ENCODE assay signal across 9 mouse cellular contexts in genomic region chr7:132673931-132674755, GRCm38 (mm10).
A peak's percentile ranks its signal among the peaks of the same experiment; 100 is the strongest.
DNase-seq lines count a peak whose midpoint lies in the region; ATAC-seq and TF ChIP-seq lines count a peak whose summit lies in the region.
"Had no signal": no experiment of that assay in that cellular context is flagged by ENCODE, and none has a peak within 500 bp of the region (broad histone marks: within the 10 kb centered on the region; RNA-seq: fewer than 3 reads in every experiment).

No protein-coding gene starts in this region.

- H3K4me2 ChIP-seq in liver, embryonic 14.5 days (ENCODE audit: low read depth) = no peak overlapping the region
- H3K4me2 ChIP-seq in lung, embryonic 14.5 days = no peak overlapping the region
- H3K4me2 ChIP-seq: hindbrain, embryonic 15.5 days had no signal

- no peaks in the 10 kb centered on the region for H3K9me3 ChIP-seq in liver, embryonic 14.5 days (ENCODE audit: control insufficient read depth, low read length)
- no peaks in the 10 kb centered on the region for H3K9me3 ChIP-seq in lung, embryonic 14.5 days (ENCODE audit: low read depth, low read length)
- H3K9me3 ChIP-seq: hindbrain, embryonic 15.5 days had no signal

- H3K36me3 ChIP-seq in liver, embryonic 14.5 days (replicated peaks; ENCODE audit: control insufficient read depth, insufficient read depth, low read depth) = no peaks in the 10 kb centered on the region
- H3K36me3 ChIP-seq in lung, embryonic 14.5 days (ENCODE audit: insufficient read depth) = no peaks in the 10 kb centered on the region
- H3K36me3 ChIP-seq: hindbrain, embryonic 15.5 days had no signal

- TF ChIP-seq CTCF in liver, embryonic 14.5 days (IDR thresholded peaks at IDR 0.05; ENCODE audit: low read depth) = peak; percentile 35; the same call in 1 of the 2 replicates
- TF ChIP-seq CTCF in lung, embryonic 14.5 days (IDR thresholded peaks at IDR 0.05; ENCODE audit: low read depth) = peak; percentile 52

- ATAC-seq in liver, embryonic 14.5 days (ENCODE audit: insufficient read depth) = no peak
- ATAC-seq in lung, embryonic 14.5 days (ENCODE audit: insufficient read depth) = peak; percentile 62; the same call in 1 of the 2 replicates

- peaks cover 0 to 3% of the 10 kb centered on the region in 2 experiments; a peak in 1 of 4 replicates for H3K4me1 ChIP-seq in liver, embryonic 14.5 days (replicated peaks; ENCODE audit: control insufficient read depth in 2 of 2, insufficient read depth in 2 of 2, low read length in 1 of 2)
- H3K4me1 ChIP-seq in lung, embryonic 14.5 days (ENCODE audit: insufficient read depth) = no peaks in the 10 kb centered on the region

- no peak for DNase-seq in liver, embryonic 14.5 days (ENCODE audit: low read depth in 3 of 3, low spot score in 3 of 3)
- DNase-seq in liver = no peak
- peak; percentile 24 for DNase-seq in embryo, embryonic 9.5 days (ENCODE audit: extremely low spot score)
- DNase-seq in heart, postnatal 14 days = peak; percentile 73 to 82
- DNase-seq in lung, embryonic 14.5 days = peak; percentile 62
- DNase-seq in yolk sac, embryonic 10.5 days (ENCODE audit: low spot score) = no peak
- DNase-seq in thymus, postnatal 36 days = no peak
- no peak for DNase-seq in layer of hippocampus, postnatal 36 days

- intact Hi-C loops in heart, postnatal 14 days (cut with DNase I) = loop anchor here (1.0 to 5.0 kb wide), 3 partner anchors 18 to 138 kb away; partner anchors contain the start of gene Fam53b

- no peak overlapping the region for H3K4me3 ChIP-seq in liver, embryonic 14.5 days (ENCODE audit: insufficient read depth in 1 of 2, low read depth in 2 of 2, low read length in 2 of 2)
- H3K4me3 ChIP-seq in lung, embryonic 14.5 days (ENCODE audit: low read depth, low read length) = no peak overlapping the region
- H3K4me3 ChIP-seq: hindbrain, embryonic 15.5 days had no signal

- TF ChIP-seq EP300 in liver, embryonic 14.5 days (IDR thresholded peaks at IDR 0.05; ENCODE audit: low read depth) = no peak

- H3K9ac ChIP-seq in liver, embryonic 14.5 days (replicated peaks) = no peak overlapping the region
- H3K9ac ChIP-seq in lung, embryonic 14.5 days = no peak overlapping the region
- H3K9ac ChIP-seq: hindbrain, embryonic 15.5 days had no signal

- WGBS in liver, embryonic 14.5 days (ENCODE audit: insufficient replicate concordance) = 70% methylated on average over 17 of the region's 17 CpGs
- 55% methylated on average over 17 of the region's 17 CpGs for WGBS in lung, embryonic 14.5 days

- H3K27ac ChIP-seq in liver, embryonic 14.5 days = no peak overlapping the region
- 0 out of 2 replicates have a peak overlapping the region, but pooled peaks have one; percentile 16 for H3K27ac ChIP-seq in lung, embryonic 14.5 days (ENCODE audit: low read depth)
- H3K27ac ChIP-seq: hindbrain, embryonic 15.5 days had no signal

- no peaks in the 10 kb centered on the region for H3K27me3 ChIP-seq in liver, embryonic 14.5 days (ENCODE audit: control insufficient read depth, insufficient read depth, low read length)
- H3K27me3 ChIP-seq in lung, embryonic 14.5 days (ENCODE audit: insufficient read depth, low read length) = no peaks in the 10 kb centered on the region
- H3K27me3 ChIP-seq: hindbrain, embryonic 15.5 days had no signal

Comparison
In these comparisons a context has a peak if more than half of its experiments do, and no peak if none do; other contexts are left out.
1. DNase-seq: peak in embryo, embryonic 9.5 days (single experiment), heart, postnatal 14 days (2 of 2) and lung, embryonic 14.5 days (single experiment); none in liver, embryonic 14.5 days (0 of 3), liver (single experiment), yolk sac, embryonic 10.5 days (single experiment), thymus, postnatal 36 days (0 of 2) and layer of hippocampus, postnatal 36 days (0 of 2).